Mouse (Mus musculus) neutrophil, adult 5-6 weeks (primary cell): ENCODE measurements around the gene Zfp358. TPM values are rescaled to one million over a fixed set of nuclear protein-coding genes. Genes with fewer than 3 reads are reported as not detected.

Experiments
- ATAC-seq: fragments of 151-379, 151-347 bp; 2 replicates; pipeline ENCODE4 v1.8.0; 2017; ENCODE audit warnings: mild to moderate bottlenecking, moderate TSS enrichment; ENCODE audit not compliant: insufficient number of reproducible peaks, poor library complexity, low FRiP score, severe bottlenecking; ENCODE audit errors: extremely low read depth
- total RNA-seq: library from RNA; stranded (forward); fragments of 200-1000 nt; gene quantifications from 2 replicates; pipeline ENCODE4 v1.2.3, GENCODE M21; 2017

Zfp358 gene
- total RNA-seq, 1 experiment from 2014 or later: 3.6 TPM

GRCm38 (mm10) chr8:3537666-3538065 lies 44.7 kb downstream of the Zfp358 start:
- ATAC-seq: no peak

GRCm38 (mm10) chr8:3539146-3539545 lies 46.2 kb downstream of the Zfp358 start:
- ATAC-seq: no peak

- ATAC-seq: no peak
Measured at GRCm38 (mm10) chr8:3540076-3540475, 47.1 kb downstream of the Zfp358 start.

- no peak for ATAC-seq
Measured at GRCm38 (mm10) chr8:3546511-3546910, 53.6 kb downstream of the Zfp358 start.

Other genes starting within 250 kb of the Zfp358 start
- 28.7 and 32.2 TPM in 2 replicates for gene Insr, start 213.5 kb upstream of the Zfp358 start, total RNA-seq
- 140 and 151 TPM in 2 replicates for gene A430078G23Rik, start 139.7 kb upstream of the Zfp358 start, total RNA-seq
- 179 and 187 TPM in 2 replicates for gene Arhgef18, start 100.1 kb upstream of the Zfp358 start, total RNA-seq
- gene Pex11g, start 25.5 kb upstream of the Zfp358 start, total RNA-seq: 1.0 and 3.7 TPM in 2 replicates
- gene Tex45, start 22.3 kb upstream of the Zfp358 start, total RNA-seq: 0.61 TPM in 1 of 2 replicates, not detected in the other
- 80.5 and 83.9 TPM in 2 replicates for gene Mcoln1, start 7.3 kb downstream of the Zfp358 start, total RNA-seq
- 46.8 and 48.6 TPM in 2 replicates for gene Pnpla6, start 22.2 kb downstream of the Zfp358 start, total RNA-seq
- gene C330021F23Rik, start 74.9 kb downstream of the Zfp358 start, total RNA-seq: not detected in 2 replicates
- not detected in 2 replicates for gene Camsap3, start 94.2 kb downstream of the Zfp358 start, total RNA-seq
- gene Xab2, start 128.2 kb downstream of the Zfp358 start, total RNA-seq: 70.3 and 73.1 TPM in 2 replicates
- 153 and 163 TPM in 2 replicates for gene Pet100, start 128.4 kb downstream of the Zfp358 start, total RNA-seq
- gene Pcp2, start 132.4 kb downstream of the Zfp358 start, total RNA-seq: 0.86 TPM in 1 of 2 replicates, not detected in the other
- gene Stxbp2, start 137.8 kb downstream of the Zfp358 start, total RNA-seq: 223 and 277 TPM in 2 replicates
- gene Retn, start 162.6 kb downstream of the Zfp358 start, total RNA-seq: 16.1 and 19.3 TPM in 2 replicates
- gene Mcemp1, start 172.6 kb downstream of the Zfp358 start, total RNA-seq: 214 and 229 TPM in 2 replicates
- gene Fcor, start 179.2 kb downstream of the Zfp358 start, total RNA-seq: not detected in 2 replicates
- gene Trappc5, start 183.2 kb downstream of the Zfp358 start, total RNA-seq: 41.5 and 45.5 TPM in 2 replicates
- 390 and 391 TPM in 2 replicates for gene Fcer2a, start 201.0 kb downstream of the Zfp358 start, total RNA-seq
- 0.58 and 0.74 TPM in 2 replicates for gene Clec4g, start 227.5 kb downstream of the Zfp358 start, total RNA-seq